Mouse (Mus musculus): Measurements from ENCODE around the gene Alox15.
"Not testable (repeated sequence)": the region's sequence is repeated elsewhere in the genome, so short reads cannot be mapped to it uniquely, and the experiment has no call there.

Gene Alox15

DNA sequence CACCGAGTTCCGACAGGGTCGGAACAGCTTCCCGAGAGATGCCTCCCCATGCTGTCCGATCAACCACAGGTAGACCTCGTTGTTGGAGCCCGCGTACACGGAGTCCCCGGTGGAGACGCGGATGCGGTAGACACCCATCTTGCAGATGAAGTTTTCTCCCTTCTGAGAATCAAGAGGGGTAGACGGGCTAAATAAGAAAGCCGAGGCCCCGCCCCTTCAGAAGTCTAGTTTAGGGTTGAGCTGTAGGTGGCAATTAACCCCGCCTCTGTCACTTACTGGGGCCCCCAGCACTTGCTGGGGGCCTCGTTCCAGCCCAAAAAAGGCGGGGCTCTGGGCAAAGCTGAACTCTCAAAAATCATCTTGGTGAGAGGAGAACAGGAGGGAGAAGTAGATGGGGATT lies at the start of gene Alox15:
Gene Alox15 (minus strand): TSS at position 164 of the 400 bp plus-strand sequence.
- DNase-seq (ENCODE audit: low spot score in 2 of 2): peak; percentile 30 to 31

DNA sequence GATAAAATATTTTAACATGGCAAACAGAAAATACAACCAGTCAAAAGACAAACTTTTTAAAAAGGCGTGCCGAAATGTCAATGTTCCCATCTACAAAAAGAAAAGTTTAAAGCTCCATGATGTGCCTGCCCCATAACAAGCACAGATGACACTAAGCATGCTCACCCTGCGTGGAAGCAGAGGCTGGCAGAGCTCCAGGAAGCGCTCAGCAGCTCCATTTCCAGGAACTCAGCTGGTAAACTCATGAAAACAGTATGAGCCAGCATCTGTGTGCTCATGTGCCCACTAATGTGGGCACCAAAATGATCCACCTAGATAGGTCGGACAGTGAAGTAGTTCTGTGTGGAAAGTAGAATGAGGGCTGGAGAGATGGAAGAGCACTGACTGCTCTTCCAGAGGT lies 37.6 kb upstream of the Alox15 start:
- no peak for DNase-seq (ENCODE audit: low spot score in 2 of 2)

DNA sequence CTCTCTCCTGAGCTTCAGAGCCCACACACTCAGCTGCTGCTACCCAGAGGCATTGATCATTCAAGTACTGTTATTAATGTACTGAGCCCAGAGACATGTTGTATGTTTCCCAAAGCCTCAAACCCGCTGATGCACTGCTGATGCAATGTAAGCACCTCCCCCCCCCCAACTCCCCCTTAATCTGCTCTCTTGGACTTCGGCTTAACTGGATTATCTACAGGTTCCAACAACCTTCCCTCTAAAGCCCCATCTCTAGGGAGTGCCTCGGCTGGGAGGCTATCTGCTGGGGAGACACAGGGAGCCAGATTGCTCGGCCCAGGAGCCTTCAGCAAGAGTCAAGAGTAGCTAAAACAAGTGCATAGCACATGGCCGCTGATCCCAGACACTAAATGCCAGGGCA lies 35.6 kb upstream of the Alox15 start:
- no peak for DNase-seq (ENCODE audit: low spot score in 2 of 2)

DNA sequence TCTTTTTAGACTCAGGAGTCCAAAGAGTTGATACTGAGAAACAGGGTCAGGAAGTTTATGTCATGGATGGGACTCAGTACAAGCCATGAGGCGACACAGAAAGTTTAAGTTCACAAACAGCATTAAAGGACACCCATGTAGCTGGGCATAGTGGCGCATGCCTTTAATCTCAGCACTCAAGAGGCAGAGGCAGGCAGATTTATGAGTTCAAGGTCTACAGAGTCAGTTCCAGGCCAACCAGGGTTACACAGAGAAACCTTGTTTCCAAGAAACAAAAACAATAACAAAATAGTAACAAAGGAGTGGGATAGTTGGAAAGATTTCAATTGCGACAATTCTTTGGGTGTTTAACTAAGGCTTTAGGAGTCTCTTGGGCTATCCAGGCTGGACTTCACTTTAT lies 32.3 kb upstream of the Alox15 start:
- DNase-seq (ENCODE audit: low spot score in 2 of 2): no peak

DNA sequence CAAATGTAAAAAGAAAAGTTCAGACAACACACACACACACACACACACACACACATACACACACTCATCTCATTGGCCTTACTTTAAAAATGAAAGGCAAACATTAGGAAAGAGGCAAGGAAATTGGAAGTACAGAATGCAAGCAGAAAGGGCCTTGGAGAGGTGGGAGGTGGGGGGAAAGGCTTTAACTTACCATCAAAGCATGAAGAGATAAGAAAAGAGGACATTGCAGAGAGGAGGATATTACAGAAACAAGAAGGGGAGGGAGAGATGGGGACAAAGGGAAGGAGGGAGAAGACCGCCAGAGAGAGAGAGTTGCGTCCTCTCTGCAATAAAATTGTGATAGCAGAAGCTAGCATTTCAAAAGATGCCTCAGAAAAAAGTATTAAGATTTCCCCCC lies 29.5 kb upstream of the Alox15 start:
- DNase-seq (ENCODE audit: low spot score in 2 of 2): no peak

DNA sequence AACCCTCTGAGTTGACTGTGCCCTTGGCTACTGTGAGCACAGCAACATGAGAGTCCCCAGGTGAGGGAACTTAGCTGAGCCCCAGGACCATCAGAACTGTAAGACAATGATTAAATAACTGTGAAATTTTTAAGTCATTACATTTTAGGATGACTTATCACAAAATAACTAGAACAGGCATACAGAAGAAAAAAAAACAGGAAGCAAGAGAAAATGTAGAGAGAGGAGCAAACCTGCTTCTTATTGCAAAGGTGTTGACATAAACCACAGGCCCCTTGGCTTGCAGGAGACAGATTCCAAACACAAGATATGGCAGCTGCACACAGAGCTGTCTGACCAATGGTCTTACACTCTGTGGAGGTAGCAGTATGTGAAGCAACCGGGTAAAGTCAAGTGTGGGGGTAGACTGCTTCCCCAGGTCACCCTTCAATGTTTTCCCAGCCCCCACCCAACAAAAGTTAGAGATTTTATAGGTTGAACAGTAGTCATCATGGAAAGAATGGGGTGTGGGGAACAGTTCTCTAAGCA lies 28.7 kb upstream of the Alox15 start:
- no peak for DNase-seq (ENCODE audit: low spot score in 2 of 2)

DNA sequence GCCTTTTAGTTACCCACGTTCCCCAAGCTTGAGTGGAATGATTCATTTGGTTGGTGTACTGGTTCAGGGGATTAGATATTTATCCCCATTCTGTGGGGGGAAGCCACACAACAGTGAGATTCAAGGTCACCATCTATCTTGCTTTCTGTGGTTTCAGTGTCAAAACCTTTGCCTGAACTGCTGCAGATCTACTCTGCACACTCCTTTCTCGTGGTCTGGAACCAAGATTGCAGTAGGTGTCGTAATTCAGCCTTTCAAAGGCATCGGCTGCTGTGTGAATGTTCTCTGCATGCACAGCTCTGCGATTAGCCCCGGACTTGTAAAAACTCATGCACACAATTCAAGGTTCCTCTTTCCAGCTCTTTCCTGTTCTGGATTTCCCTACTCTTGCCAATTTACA lies 24.2 kb upstream of the Alox15 start:
- DNase-seq (ENCODE audit: low spot score in 2 of 2): no peak

DNA sequence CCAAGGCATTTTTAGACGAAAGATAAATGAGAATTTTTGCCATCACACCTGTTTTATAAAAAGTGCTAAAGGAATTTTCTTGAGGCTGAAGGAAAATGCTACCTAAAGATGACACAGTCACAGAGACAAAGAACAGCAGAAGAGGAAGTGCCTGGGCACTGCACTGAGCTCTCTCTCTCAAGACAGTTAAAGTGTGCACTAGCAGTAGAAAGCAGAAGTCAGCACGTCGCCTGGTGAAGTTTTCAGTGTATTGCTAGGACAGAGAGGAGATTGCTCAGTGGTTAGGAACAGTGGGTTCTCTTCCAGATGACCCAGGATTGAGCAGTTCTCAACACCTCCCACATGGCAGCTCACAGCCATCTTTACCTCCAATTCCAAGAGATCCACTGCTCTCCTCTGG lies 22.5 kb upstream of the Alox15 start:
- DNase-seq (ENCODE audit: low spot score in 2 of 2): no peak

DNA sequence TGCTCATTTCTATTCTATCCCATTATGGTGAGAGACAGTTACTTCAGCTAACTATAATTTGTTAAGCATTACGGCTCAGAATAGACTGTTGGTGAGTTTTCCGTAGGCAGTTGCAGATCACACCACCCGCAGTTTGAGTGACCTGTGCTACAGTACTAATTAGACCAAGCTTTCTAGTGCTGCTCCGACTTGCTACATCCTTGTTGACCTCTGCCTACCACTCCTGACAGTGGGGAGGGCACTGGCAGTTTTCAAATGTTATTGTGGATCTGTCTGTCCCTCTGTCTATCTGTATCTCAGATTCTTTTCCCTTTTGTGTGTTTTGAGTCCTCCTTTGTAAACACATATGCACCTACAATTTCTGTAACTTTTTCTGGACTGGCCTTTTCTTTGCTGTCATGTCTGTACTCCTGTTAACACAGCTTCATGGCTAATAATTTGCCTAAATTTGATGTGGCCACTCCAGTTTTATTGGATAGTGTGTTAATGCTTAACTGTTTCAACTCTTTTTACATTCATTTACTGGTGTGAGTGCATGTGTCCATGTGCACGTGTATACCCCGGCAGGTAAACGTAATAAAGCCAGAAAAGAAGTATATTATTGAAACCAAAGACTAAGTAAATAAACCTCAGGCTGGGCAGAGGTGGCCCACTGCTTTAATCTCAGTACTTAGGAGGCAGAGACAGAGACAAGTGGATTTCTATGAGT lies 21.2 kb upstream of the Alox15 start:
- no peak for DNase-seq (ENCODE audit: low spot score in 2 of 2)

DNA sequence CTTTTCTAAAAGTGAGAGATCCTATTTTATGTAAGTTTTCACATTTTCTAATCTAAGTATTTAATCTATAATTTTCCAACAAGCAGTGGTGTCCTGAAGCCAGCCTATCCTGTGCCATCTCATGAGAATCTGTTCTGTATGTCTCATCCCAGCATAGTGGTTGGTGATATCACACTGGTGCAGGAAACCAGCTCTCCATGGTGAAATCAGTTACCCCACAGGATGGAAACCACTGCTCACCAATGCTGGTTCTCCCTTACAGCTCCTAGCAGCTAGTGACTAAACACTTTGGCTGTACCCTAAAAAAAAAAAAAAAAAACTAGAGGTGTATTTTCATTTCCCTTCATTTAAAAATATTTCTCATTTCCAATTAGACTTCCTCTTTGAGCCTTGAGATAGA lies 20.6 kb upstream of the Alox15 start:
- DNase-seq (ENCODE audit: low spot score in 2 of 2): no peak

DNA sequence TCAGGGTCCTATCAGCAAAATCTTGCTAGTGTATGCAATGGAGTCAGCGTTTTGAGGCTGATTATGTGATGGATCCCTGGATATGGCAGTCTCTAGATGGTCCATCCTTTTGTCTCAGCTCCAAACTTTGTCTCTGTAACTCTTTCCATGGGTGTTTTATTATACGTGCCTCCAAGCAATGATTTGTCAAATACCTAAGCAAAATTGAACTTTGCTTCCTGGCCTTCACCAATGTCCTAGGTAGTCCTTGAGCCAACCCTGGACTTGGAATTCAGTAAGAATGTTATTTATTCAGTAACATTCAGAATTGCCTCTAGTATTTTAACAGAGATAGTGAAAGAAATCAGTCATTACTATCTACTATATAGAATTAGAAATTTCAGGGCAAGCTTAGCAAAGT lies 16.8 kb upstream of the Alox15 start:
- not testable (repeated sequence) for DNase-seq (ENCODE audit: low spot score in 2 of 2)

DNA sequence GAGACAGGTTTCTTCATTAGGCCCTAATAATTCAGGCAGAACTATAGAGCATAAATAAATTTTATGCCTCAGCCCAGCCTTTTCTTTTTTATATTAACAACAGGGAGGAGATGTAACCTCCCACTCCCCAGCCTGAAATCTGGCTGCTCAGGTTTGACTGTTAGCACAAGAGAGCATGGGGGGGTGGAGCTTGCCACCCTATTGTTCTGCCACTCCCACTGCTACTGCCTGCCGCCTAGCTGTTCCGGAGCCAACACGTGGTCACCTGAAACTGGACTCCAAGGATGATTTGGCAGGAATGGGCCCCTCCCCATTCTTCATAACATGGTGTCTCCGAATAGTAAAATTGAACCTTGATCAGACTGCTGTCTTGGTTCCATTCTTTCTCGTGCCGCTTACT lies 15.9 kb upstream of the Alox15 start:
- not testable (repeated sequence) for DNase-seq (ENCODE audit: low spot score in 2 of 2)

DNA sequence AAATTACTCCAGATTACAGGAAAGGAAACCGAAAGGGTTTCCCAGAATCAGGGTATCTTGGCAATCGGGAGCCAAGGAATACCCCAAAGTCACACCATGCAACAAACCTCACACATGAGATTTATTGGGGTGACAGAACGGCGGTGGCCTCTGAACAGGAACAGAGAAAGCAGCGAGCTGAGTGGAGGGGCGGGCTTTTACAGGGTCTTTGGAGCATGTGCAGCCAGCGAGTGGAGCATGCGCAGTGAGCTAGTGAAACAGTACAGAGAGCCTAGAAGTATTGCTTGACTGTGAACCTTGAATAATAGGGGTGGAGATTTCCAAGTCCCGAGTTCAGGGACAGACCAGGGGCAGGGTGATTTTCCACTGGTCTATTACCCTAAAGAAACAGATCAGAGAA lies 3.2 kb downstream of the Alox15 start:
- DNase-seq (ENCODE audit: low spot score in 2 of 2): no peak

DNA sequence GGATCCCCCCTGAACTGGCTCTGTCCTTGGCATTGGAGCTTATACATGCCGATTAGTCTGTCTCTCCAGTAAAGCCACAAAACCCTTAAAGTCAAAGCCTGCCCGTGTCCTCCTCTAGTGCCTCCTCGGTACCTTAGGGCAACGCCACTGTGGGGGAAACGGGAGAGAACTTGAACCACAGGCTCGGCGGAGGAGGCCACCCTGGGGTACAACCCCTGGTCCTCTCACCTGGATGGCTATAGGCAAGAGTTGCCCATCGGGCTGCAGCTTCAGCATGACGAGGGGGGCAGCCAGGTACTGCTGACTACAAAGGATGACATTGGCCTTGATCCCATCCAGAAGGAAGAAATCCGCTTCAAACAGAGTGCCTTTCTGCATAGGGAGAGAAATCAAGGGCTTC lies 4.0 kb downstream of the Alox15 start:
- no peak for DNase-seq (ENCODE audit: low spot score in 2 of 2)

DNA sequence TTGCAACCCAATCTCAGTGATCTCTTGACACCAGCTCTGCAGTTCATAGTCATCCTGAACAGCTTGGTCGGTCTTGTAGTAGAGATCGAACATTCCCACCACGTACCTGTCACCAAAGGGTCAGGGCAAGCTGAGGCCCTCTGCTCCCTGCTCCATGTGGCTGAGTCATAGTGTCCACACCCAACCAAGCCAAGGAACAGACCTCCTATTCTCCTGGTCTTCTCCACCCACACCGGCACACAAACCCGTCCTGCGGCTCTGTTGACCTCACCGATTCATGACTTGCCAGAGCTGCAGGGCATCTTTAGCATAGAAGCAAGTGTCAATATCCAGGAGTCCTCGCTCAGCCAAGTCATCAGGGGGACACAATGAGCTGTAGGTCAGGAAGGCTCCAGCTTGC lies 6.3 kb downstream of the Alox15 start:
- DNase-seq (ENCODE audit: low spot score in 2 of 2): no peak

DNA sequence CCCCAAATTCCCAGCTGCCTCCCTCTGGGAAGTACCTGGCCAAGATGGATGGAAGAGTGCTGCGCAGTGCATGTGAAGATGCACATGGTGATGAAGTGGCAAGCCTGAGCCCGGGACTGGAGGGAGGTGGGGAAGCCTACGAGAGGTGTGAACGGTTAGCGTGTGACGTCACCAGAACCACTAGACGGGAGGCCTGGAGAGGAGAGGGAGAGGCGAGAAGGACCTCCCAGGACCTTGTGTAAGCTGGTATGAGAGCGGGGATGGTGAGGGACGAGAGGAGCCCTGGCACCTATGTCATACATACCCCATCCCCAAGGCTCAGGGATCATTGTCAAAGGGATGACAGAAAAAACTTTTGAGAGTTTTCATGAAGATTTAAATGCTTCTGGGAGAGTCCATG lies 6.8 kb downstream of the Alox15 start:
- no peak for DNase-seq (ENCODE audit: low spot score in 2 of 2)

DNA sequence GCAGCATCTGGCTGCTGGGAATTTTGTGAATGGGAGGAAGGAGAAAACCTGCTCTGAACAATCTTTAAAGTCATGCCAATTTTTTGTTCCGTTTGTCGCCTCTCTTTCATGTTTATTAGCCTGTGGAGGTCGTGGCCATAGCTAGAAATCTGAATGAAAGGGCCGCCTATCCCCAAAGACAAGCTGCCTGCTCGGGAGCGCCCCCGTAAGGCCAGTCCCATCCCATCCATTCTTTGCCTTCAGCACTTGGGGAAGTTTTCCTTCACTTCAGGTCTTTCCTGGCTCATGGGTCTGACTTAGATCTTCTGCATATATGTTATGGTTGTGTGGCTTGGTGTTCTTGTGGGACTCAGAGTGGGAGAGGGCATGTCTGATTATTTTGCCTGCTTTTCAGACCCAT lies 12.3 kb downstream of the Alox15 start:
- DNase-seq (ENCODE audit: low spot score in 2 of 2): no peak

DNA sequence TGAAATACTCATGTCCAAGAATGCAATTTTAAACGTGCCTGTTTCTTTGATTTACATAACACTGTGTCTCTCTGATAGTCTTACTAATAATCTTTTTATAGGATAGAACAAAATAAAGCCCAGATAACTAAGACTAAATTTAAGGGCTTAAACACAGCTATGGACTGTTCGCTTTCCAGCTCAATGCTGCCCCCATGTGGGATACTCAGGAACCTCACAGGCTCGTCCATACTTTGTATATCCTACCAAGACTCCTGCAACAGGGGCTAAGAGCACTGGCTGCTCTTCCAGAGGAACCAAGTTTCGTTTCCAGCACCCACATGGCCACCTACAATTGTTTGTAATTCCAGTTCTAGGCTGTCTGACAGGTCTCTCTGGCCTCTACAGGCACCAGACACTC lies 17.4 kb downstream of the Alox15 start:
- DNase-seq (ENCODE audit: low spot score in 2 of 2): peak; percentile 35 to 78

DNA sequence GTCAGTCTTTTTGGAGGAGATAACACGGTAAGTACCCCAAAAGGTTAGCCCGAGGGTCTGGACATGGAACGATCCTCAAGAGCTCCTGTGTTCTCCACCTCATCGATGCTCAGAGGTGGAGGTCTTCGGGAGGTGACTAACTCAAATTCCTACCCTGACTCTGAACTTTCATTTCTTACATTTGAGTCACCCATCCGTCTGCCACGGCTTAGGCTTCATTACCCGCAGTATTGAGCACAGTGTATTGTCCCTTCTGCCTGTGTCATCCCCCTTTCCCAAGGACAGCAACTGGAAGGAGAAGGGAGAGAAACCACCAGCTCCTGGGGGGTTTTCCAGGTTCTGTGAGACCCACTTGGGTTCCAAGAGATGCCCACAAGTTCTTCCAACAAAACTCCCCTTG lies 27.1 kb downstream of the Alox15 start:
- DNase-seq (ENCODE audit: low spot score in 2 of 2): no peak

DNA sequence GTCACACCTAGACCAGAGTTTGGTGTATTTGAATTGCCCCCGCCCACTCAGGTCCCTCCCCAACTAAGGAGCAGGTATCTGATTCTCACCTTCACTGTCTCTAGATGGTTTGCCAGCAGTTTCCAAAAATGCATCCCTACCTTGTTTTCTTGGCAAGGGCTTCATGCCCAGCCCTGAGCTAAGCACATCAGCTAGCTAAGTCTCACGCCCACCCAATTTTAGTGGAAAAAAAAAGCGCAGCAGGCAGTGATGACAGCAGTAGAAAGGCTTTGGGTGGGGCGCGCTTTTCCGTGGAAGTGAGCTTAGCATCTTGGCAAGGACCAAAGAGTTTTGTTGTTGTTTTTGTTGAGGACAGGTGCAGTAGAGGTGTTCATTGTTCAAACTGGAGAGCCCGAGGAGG lies 29.3 kb downstream of the Alox15 start, which contains the start of gene Alox12e:
Gene Alox12e (minus strand): TSS at position 101 of the 400 bp plus-strand sequence.
- no peak for DNase-seq (ENCODE audit: low spot score in 2 of 2)

DNA sequence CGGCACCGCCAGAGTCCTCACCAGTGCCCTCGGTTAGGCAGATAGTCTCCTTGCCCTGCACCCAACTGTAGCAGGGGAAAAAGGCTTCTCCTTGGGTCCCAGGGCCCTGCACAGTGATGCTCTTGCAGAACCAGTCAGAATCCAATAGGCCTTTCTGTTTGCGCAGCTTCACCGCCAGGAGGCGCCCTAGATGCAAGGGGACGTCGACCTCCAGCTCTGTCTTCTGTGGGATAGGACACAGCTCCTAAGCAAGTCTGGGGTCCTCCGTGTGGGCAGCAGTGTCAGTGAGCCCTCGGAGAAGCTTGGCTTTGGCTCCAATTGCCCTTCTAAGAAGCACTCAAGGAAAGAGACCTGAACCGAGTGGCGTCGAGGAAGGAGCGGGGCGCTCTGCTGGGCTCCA lies 30.2 kb downstream of the Alox15 start:
- DNase-seq (ENCODE audit: low spot score in 2 of 2): peak; percentile 39 to 80

DNA sequence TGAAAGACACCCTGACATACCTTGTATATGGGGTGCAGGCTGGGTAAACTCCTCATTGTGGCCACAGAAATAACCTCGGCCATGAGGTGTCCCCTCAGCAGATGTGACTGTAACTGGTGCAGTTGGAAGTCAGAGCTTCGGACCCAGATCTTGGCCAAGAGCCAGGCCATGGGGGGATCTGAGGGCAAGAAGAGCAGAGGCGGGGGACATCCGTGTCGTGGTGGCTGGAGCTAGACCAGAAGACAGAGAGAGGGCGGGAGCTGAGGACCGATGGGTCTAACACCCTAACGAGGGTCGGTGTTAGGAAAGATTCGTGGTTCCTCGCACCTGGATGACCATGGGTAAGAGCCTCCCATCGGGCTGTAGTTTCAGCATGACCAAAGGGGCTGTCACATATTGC lies 32.2 kb downstream of the Alox15 start:
- no peak for DNase-seq (ENCODE audit: low spot score in 2 of 2)

DNA sequence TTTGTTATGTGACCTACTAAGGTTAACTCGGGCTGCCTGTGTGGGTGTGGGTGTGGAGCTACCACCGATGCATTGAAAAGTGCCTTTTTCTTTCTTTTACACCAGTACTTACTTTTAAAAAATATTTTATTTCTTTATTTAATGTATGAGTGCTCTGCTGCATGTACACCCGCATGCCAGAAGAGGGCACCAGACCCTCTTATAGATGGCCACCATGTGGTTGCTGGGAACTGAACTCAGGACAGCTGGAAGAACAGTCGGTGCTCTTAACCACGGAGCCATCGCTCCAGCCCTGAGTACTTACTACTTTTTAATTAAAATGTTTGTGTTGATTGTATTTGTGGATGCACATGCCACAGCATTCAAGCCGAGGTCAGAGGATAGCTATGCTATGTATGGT lies 38.0 kb downstream of the Alox15 start:
- peak in 1 of 2 experiments; percentile 42 for DNase-seq (ENCODE audit: low spot score in 2 of 2)

DNA sequence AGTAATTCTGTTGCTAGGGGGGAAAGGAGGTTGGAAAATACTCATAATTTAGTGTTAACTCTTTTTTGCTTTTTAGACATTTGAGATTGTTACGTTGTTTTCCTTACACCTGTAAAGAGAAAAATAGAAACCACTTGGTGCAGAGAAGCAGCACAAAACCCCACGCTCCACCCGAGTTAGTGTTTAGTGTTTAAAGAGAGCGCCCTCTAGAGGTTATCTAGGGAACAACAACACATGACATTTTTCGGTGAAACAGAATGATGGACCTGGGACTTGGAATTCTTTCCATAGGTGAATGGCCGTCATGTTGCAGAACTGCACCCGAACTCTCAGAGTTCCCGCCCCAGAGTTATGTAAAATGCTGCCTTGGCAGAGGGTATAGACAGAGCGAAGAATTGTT lies 42.5 kb downstream of the Alox15 start:
- peak; percentile 33 to 70 for DNase-seq (ENCODE audit: low spot score in 2 of 2)
